Comparison of ENCODE assay signal across 18 mouse cellular contexts in the genomic region with DNA sequence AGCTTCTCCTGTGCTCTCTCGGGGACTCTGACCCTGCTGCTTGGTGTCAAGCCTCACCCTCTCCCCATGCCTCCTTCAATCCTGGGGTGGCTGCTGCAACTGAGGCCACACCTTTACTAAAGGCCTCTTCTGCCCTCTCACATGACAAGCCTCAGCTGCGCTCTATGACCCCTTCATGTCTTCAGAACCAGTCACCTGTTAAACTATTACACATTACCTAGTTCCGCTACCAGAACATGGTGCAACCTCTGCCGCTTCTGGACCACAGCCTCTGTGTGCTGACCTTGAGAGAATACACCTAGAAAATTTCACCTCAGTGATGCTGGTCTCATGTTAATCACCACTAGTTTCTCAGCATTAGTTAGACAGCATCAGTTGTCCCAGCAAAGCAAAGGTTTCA.
"Had no signal": no experiment of that assay in that cellular context is flagged by ENCODE, and none has a peak within 500 bp of the region (broad histone marks: within the 10 kb centered on the region; RNA-seq: fewer than 3 reads in every experiment).

No protein-coding gene starts in this region.

- H3K27me3 ChIP-seq: midbrain, embryonic 12.5 days; neural tube, embryonic 13.5 days; neural tube, embryonic 15.5 days had no signal

- H3K4me2 ChIP-seq: lung, embryonic 14.5 days; midbrain, embryonic 12.5 days; neural tube, embryonic 13.5 days; neural tube, embryonic 15.5 days had no signal

- ATAC-seq: midbrain, embryonic 16.5 days had no signal

- H3K4me1 ChIP-seq: midbrain, embryonic 10.5 days; midbrain, embryonic 12.5 days; neural tube, embryonic 13.5 days; neural tube, embryonic 15.5 days had no signal

- H3K4me3 ChIP-seq: midbrain, embryonic 10.5 days; midbrain, embryonic 12.5 days; myocyte; neural tube, embryonic 13.5 days; neural tube, embryonic 15.5 days had no signal

- DNase-seq: lung, embryonic 14.5 days; lung, postnatal 10 days; lung, postnatal 4 days; midbrain, embryonic 14.5 days; retina, postnatal 1 day; right cerebral cortex, adult 18-20 months; right cerebral cortex, postnatal 25 days; right cerebral cortex, postnatal 4 days; spleen, adult 18-20 months; thymus, adult 18-20 months; thymus, postnatal 14 days; thymus, postnatal 36 days had no signal

- H3K9ac ChIP-seq: lung, embryonic 14.5 days; midbrain, embryonic 12.5 days; neural tube, embryonic 13.5 days; neural tube, embryonic 15.5 days had no signal

- H3K36me3 ChIP-seq: midbrain, embryonic 10.5 days; midbrain, embryonic 12.5 days; neural tube, embryonic 13.5 days; neural tube, embryonic 15.5 days had no signal

- H3K27ac ChIP-seq: midbrain, embryonic 10.5 days; midbrain, embryonic 12.5 days; neural tube, embryonic 13.5 days; neural tube, embryonic 15.5 days had no signal

- H3K9me3 ChIP-seq: midbrain, embryonic 10.5 days; midbrain, embryonic 12.5 days; neural tube, embryonic 15.5 days had no signal
